Mouse (Mus musculus) MEL (cell line): ENCODE results near the gene Gm10354. TPM values are rescaled to one million over a fixed set of nuclear protein-coding genes. Genes with fewer than 3 reads are reported as not detected.
"Not testable (repeated sequence)": the region's sequence is repeated elsewhere in the genome, so short reads cannot be mapped to it uniquely, and the experiment has no call there.

Experiments
- DNase-seq: peaks from one replicate; pipeline ENCODE4 v3.0.0; 2011; ENCODE audit warnings: low read depth, low spot score
- H3K27ac ChIP-seq: 2 replicates; pipeline ENCODE4 v1.5.1; 2012; ENCODE audit warnings: low read depth, mild to moderate bottlenecking, control low read depth, low read length, moderate library complexity; ENCODE audit not compliant: control insufficient read depth
- H3K27me3 ChIP-seq, 2 experiments: fragments of 150-350 bp in 1 of 2; sonication (generic) in 1 of 2; 2 replicates each; pipeline ENCODE4 v1.6.1; 2012; ENCODE audit warnings: low read length in 2 of 2, mild to moderate bottlenecking in 2 of 2, improper control_type of control experiment in 1 of 2, moderate library complexity in 1 of 2; ENCODE audit not compliant: insufficient read depth in 2 of 2, control insufficient read depth in 1 of 2
- H3K36me3 ChIP-seq, 2 experiments: 2 replicates each; pipeline ENCODE4 v1.6.1; 2012 to 2014; ENCODE audit warnings: low read length in 2 of 2, improper control_type of control experiment in 1 of 2, inconsistent platforms in 1 of 2, mild to moderate bottlenecking in 1 of 2; ENCODE audit not compliant: insufficient read depth in 2 of 2, control insufficient read depth in 1 of 2
- H3K4me1 ChIP-seq, 2 experiments: fragments of 150-350 bp in 1 of 2; sonication (generic) in 1 of 2; 2 replicates each; pipeline ENCODE4 v1.6.1; 2012; ENCODE audit warnings: low read length in 2 of 2, improper control_type of control experiment in 1 of 2, mild to moderate bottlenecking in 1 of 2; ENCODE audit not compliant: insufficient read depth in 2 of 2, control insufficient read depth in 1 of 2
- H3K4me3 ChIP-seq, 2 experiments: fragments of 150-350 bp in 1 of 2; sonication (generic) in 1 of 2; 2 replicates each; pipeline ENCODE4 v1.5.1; 2012; ENCODE audit warnings: low read depth in 2 of 2, low read length in 2 of 2, mild to moderate bottlenecking in 2 of 2, moderate library complexity in 2 of 2, control low read depth in 1 of 2, improper control_type of control experiment in 1 of 2; ENCODE audit not compliant: control insufficient read depth in 1 of 2, insufficient read depth in 1 of 2
- H3K79me2 ChIP-seq: 2 replicates; pipeline ENCODE4 v1.6.1; 2012; ENCODE audit warnings: mild to moderate bottlenecking, low read length, moderate library complexity; ENCODE audit not compliant: control insufficient read depth, poor library complexity, insufficient read depth
- H3K9ac ChIP-seq: 2 replicates; pipeline ENCODE4 v1.6.1; 2012; ENCODE audit warnings: low read depth, mild to moderate bottlenecking, control low read depth, low read length, moderate library complexity; ENCODE audit not compliant: control insufficient read depth, poor library complexity, severe bottlenecking
- H3K9me3 ChIP-seq: fragments of 150-350 bp; sonication (generic); replicated peaks from 2 replicates; pipeline ENCODE4 v1.6.1; 2012; ENCODE audit warnings: mild to moderate bottlenecking, low read length, improper control_type of control experiment, moderate library complexity; ENCODE audit not compliant: insufficient read depth
- polyA plus RNA-seq, 2 experiments: library from polyadenylated mRNA; stranded (reverse) in 1 of 2; unstranded in 1 of 2; fragments of >175 nt in 1 of 2; fragments of >200 nt in 1 of 2; gene quantifications; 2 replicates each; pipeline versions ENCODE4 v1.2.1 to v1.2.4; 2012; ENCODE audit warnings: low replicate concordance in 2 of 2, low read depth in 1 of 2; ENCODE audit not compliant: insufficient read length in 2 of 2, insufficient read depth in 1 of 2, missing spikeins in 1 of 2
- total RNA-seq: library from RNA; depleted of rRNA; stranded (reverse); fragments of 300-350 nt; gene quantifications from 2 replicates; pipeline ENCODE4 v1.2.3, GENCODE M21; 2012; rRNA removed

Gm10354 gene
- total and polyA plus RNA-seq, 3 experiments = not detected

DNA sequence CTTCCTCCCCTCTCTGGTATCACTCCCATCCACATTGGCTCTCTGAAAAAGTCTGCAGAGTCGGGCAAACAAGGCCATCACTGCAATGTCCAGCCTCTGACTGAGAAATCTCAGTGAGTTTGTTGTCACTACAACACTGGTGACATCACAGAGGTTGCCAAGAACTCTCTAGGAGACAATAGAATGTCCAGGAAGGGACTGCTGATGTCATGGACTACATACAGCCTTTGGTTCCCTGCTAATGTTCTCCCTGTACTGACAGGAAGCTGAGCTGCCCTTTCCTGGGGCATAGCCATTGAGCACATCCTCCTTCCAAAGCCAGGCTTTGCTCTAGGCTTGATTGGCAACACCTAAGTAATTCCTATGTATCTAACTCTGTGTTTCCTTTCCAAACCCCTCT lies 40.4 kb downstream of the Gm10354 start, which contains the start of gene Speer4e:
Gene Speer4e, minus strand, starts transcription at position 101 of the 400 bp plus-strand sequence.
- not testable (repeated sequence) for H3K4me3 ChIP-seq

GRCm38 (mm10) chr5:14933721-14934120 lies 45.0 kb downstream of the Gm10354 start:
- H3K27ac ChIP-seq, H3K4me3 ChIP-seq, H3K27me3 ChIP-seq, H3K9ac ChIP-seq, H3K36me3 ChIP-seq, H3K9me3 ChIP-seq, H3K79me2 ChIP-seq, H3K4me1 ChIP-seq, DNase-seq: not testable (repeated sequence)

More for the DNA sequence above, 40.4 kb downstream of the Gm10354 start, which contains the start of gene Speer4e:
- H3K4me1 ChIP-seq, H3K9me3 ChIP-seq, H3K79me2 ChIP-seq, H3K36me3 ChIP-seq, H3K27me3 ChIP-seq, DNase-seq, H3K27ac ChIP-seq, H3K9ac ChIP-seq: not testable (repeated sequence)

DNA sequence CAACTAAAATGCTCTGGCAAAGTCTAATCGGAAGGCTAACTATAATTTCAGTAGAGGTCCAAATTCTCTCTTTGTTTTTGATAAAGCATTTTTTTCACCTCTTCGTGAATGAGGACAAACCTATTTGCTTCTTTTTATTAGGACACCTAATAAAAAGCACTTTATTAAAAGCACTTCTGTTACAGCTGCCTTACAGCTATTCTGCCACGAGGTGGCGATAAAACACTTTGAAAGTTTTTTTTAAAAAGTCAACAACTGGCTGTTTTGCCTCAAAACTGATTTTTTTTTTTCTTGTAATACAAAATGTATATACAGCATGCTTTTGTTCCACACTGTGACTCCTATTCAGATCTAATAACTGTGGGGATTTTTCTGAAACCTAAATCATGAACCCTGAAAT lies 51.7 kb downstream of the Gm10354 start:
- not testable (repeated sequence) for H3K9ac ChIP-seq, H3K27me3 ChIP-seq, H3K4me1 ChIP-seq, H3K36me3 ChIP-seq, H3K9me3 ChIP-seq, H3K79me2 ChIP-seq, H3K4me3 ChIP-seq, H3K27ac ChIP-seq, DNase-seq

Other genes with a start within 250 kb of the Gm10354 start
- gene Gm9758, start 64.0 kb downstream of the Gm10354 start, total RNA-seq = not detected in 2 replicates
- gene Gm9758, start 64.0 kb downstream of the Gm10354 start, polyA plus RNA-seq = not detected
- not detected in 2 replicates for gene Speer4e, start 40.5 kb downstream of the Gm10354 start, total RNA-seq
- not detected for gene Speer4e, start 40.5 kb downstream of the Gm10354 start, polyA plus RNA-seq
- not detected in 2 replicates for gene Gm17019, start 54.1 kb upstream of the Gm10354 start, total RNA-seq
- not detected for gene Gm17019, start 54.1 kb upstream of the Gm10354 start, polyA plus RNA-seq